29 mouse cellular contexts compared by ENCODE assay signal in genomic region chr11:98630646-98631045, GRCm38 (mm10). TPM values are rescaled to one million over a fixed set of nuclear protein-coding genes. Genes with fewer than 3 reads are reported as not detected.
"Had no signal": no experiment of that assay in that cellular context is flagged by ENCODE, and none has a peak within 500 bp of the region (broad histone marks: within the 10 kb centered on the region; RNA-seq: fewer than 3 reads in every experiment).

No protein-coding gene starts in this region.

- H3K9me3 ChIP-seq: lung, embryonic 15.5 days; midbrain, embryonic 13.5 days; midbrain, embryonic 15.5 days; neural tube, embryonic 13.5 days; neural tube, embryonic 15.5 days had no signal

- DNase-seq: liver, postnatal 0 days; lung, adult 2 months; lung, postnatal 14 days; lung, postnatal 36 days; retina, postnatal 1 day; right cerebral cortex, adult 18-20 months; right cerebral cortex, postnatal 25 days; right cerebral cortex, postnatal 4 days; spleen, adult 18-20 months; thymus, adult 18-20 months; thymus, postnatal 14 days; thymus, postnatal 36 days had no signal

- H3K27me3 ChIP-seq: lung, embryonic 15.5 days; midbrain, embryonic 13.5 days; midbrain, embryonic 15.5 days; neural tube, embryonic 13.5 days; neural tube, embryonic 15.5 days had no signal

- H3K4me1 ChIP-seq: lung, embryonic 15.5 days; midbrain, embryonic 13.5 days; midbrain, embryonic 15.5 days; neural tube, embryonic 13.5 days; neural tube, embryonic 15.5 days had no signal

- H3K36me3 ChIP-seq: lung, embryonic 15.5 days; midbrain, embryonic 13.5 days; midbrain, embryonic 15.5 days; neural tube, embryonic 13.5 days; neural tube, embryonic 15.5 days had no signal

- H3K4me3 ChIP-seq: lung, embryonic 15.5 days; megakaryocyte, embryonic 14.5 days; midbrain, embryonic 13.5 days; midbrain, embryonic 15.5 days; neural tube, embryonic 13.5 days; neural tube, embryonic 15.5 days had no signal

- H3K27ac ChIP-seq: lung, embryonic 15.5 days; macrophage; midbrain, embryonic 13.5 days; midbrain, embryonic 15.5 days; neural tube, embryonic 13.5 days; neural tube, embryonic 15.5 days had no signal

RNA-seq across cellular contexts. Expression of gene Gsdma3, which starts 4.5 kb away (rescaled TPM):
- total RNA-seq: megakaryocyte progenitor cell, adult 5-6 weeks; midbrain, postnatal 0 days; monocyte, adult 5-6 weeks had no signal
- polyA plus RNA-seq: liver, postnatal 0 days; lung, adult 2 months; lung, embryonic 15.5 days; lung, postnatal 0 days; macrophage; midbrain, embryonic 11.5 days; midbrain, embryonic 13.5 days; midbrain, embryonic 15.5 days; midbrain, postnatal 0 days; neural tube, embryonic 11.5 days; neural tube, embryonic 13.5 days; neural tube, embryonic 15.5 days; small intestine, adult 2 months; stomach, embryonic 14.5 days; stomach, embryonic 16.5 days had no signal

RNA-seq across cellular contexts. Expression of gene Gm12355, which starts 5.2 kb away (rescaled TPM):
- total RNA-seq: midbrain, postnatal 0 days; monocyte, adult 5-6 weeks had no signal
- polyA plus RNA-seq: lung, adult 2 months; macrophage; small intestine, adult 2 months had no signal

RNA-seq across cellular contexts. Expression of gene Gsdma2, which starts 15.9 kb away (rescaled TPM):
- total RNA-seq: megakaryocyte progenitor cell, adult 5-6 weeks; midbrain, postnatal 0 days; monocyte, adult 5-6 weeks had no signal
- polyA plus RNA-seq: liver, postnatal 0 days; lung, adult 2 months; lung, embryonic 15.5 days; lung, postnatal 0 days; macrophage; midbrain, embryonic 11.5 days; midbrain, embryonic 13.5 days; midbrain, embryonic 15.5 days; stomach, embryonic 14.5 days had no signal

RNA-seq across cellular contexts. Expression of gene Lrrc3c, which starts 32.6 kb away (rescaled TPM):
- total RNA-seq: megakaryocyte progenitor cell, adult 5-6 weeks; midbrain, postnatal 0 days; monocyte, adult 5-6 weeks had no signal
- polyA plus RNA-seq: liver, postnatal 0 days; lung, adult 2 months; lung, embryonic 15.5 days; lung, postnatal 0 days; macrophage; midbrain, embryonic 11.5 days; midbrain, embryonic 13.5 days; midbrain, embryonic 15.5 days; midbrain, postnatal 0 days; neural tube, embryonic 11.5 days; neural tube, embryonic 13.5 days; neural tube, embryonic 15.5 days; small intestine, adult 2 months; stomach, embryonic 14.5 days; stomach, embryonic 16.5 days; thymus, postnatal 0 days had no signal

RNA-seq across cellular contexts. Expression of gene Gsdma, which starts 33.5 kb away (rescaled TPM):
- total RNA-seq: megakaryocyte progenitor cell, adult 5-6 weeks; monocyte, adult 5-6 weeks had no signal
- polyA plus RNA-seq: liver, postnatal 0 days; lung, postnatal 0 days; macrophage; midbrain, embryonic 11.5 days; midbrain, embryonic 13.5 days; midbrain, embryonic 15.5 days; midbrain, postnatal 0 days; neural tube, embryonic 11.5 days; neural tube, embryonic 13.5 days had no signal
